Mouse (Mus musculus) colon, adult 2 months (tissue): ENCODE data around the gene Tnfsf15. TPM values are rescaled to one million over a fixed set of nuclear protein-coding genes. Genes with fewer than 3 reads are reported as not detected.

Experiments
- polyA plus RNA-seq: library from polyadenylated mRNA; depleted of rRNA; stranded (reverse); fragments of >200 nt; gene quantifications from 2 replicates; pipeline ENCODE4 v1.2.3, GENCODE M21; 2012; rRNA removed

Gene Tnfsf15
- polyA plus RNA-seq: 0.30 and 0.36 TPM in 2 replicates

GRCm38 (mm10) chr4:63744693-63745171, at the start of gene Tnfsf15:
Gene Tnfsf15, minus strand, starts transcription at chr4:63745113.

Other genes with a start within 250 kb of the Tnfsf15 start
- gene Whrn, start 249.1 kb downstream of the Tnfsf15 start, polyA plus RNA-seq: 28.9 and 31.8 TPM in 2 replicates
- gene Atp6v1g1, start 200.3 kb downstream of the Tnfsf15 start, polyA plus RNA-seq: 36.6 and 43.5 TPM in 2 replicates
- 15.3 and 15.8 TPM in 2 replicates for gene Tmem268, start 186.3 kb downstream of the Tnfsf15 start, polyA plus RNA-seq
- gene Gm11213, start 139.9 kb downstream of the Tnfsf15 start, polyA plus RNA-seq: not detected in 2 replicates
- not detected in 2 replicates for gene Tex48, start 122.7 kb downstream of the Tnfsf15 start, polyA plus RNA-seq
- gene Gm11214, start 81.7 kb downstream of the Tnfsf15 start, polyA plus RNA-seq: not detected in 2 replicates
- 0.03 TPM in 1 of 2 replicates, not detected in the other for gene Tnfsf8, start 116.2 kb upstream of the Tnfsf15 start, polyA plus RNA-seq